Mouse (Mus musculus) intestine, postnatal 0 days (tissue): ENCODE data around the gene Alox5. TPM values are rescaled to one million over a fixed set of nuclear protein-coding genes. Genes with fewer than 3 reads are reported as not detected.

ENCODE experiments used
- ATAC-seq: fragments of 200-750 bp; cut with Nextera tagmentation; 2 replicates; pipeline ENCODE4 v1.8.0; 2017; ENCODE audit warnings: mild to moderate bottlenecking, moderate TSS enrichment, moderate library complexity
- H3K27ac ChIP-seq: fragments of 300-500 bp; sonication (generic); 2 replicates; pipeline ENCODE4 v1.5.1; 2014; ENCODE audit warnings: mild to moderate bottlenecking, low read depth, low read length, moderate library complexity
- H3K27me3 ChIP-seq: fragments of 300-500 bp; sonication (generic); replicated peaks from 2 replicates; pipeline ENCODE4 v1.6.1; 2014; ENCODE audit warnings: low read length, mixed read lengths; ENCODE audit not compliant: control insufficient read depth, insufficient read depth
- H3K36me3 ChIP-seq: fragments of 300-500 bp; sonication (generic); 2 replicates; pipeline ENCODE4 v1.6.1; 2014; ENCODE audit warnings: mild to moderate bottlenecking, moderate library complexity; ENCODE audit not compliant: control insufficient read depth, insufficient read depth
- H3K4me1 ChIP-seq: fragments of 300-500 bp; sonication (generic); replicated peaks from 2 replicates; pipeline ENCODE4 v1.6.1; 2014; ENCODE audit warnings: antibody characterized with exemption, low read length, mixed read lengths; ENCODE audit not compliant: control insufficient read depth, insufficient read depth
- H3K4me2 ChIP-seq: fragments of 300-500 bp; sonication (generic); replicated peaks from 2 replicates; pipeline ENCODE4 v1.6.1; 2014; ENCODE audit warnings: low read depth, mild to moderate bottlenecking, moderate library complexity
- H3K4me3 ChIP-seq: fragments of 300-500 bp; sonication (generic); 2 replicates; pipeline ENCODE4 v1.5.1; 2014; ENCODE audit warnings: low read depth, low read length
- H3K9ac ChIP-seq: fragments of 300-500 bp; sonication (generic); 2 replicates; pipeline ENCODE4 v1.6.1; 2014; ENCODE audit warnings: mild to moderate bottlenecking, low read depth, low read length
- H3K9me3 ChIP-seq: fragments of 300-500 bp; sonication (generic); 2 replicates; pipeline ENCODE4 v1.6.1; 2016; ENCODE audit warnings: mixed run types; ENCODE audit not compliant: control insufficient read depth
- CTCF ChIP-seq: sonication (generic); IDR thresholded peaks from 2 replicates; pipeline ENCODE4 v1.5.1; 2016; ENCODE audit warnings: low read depth, mild to moderate bottlenecking, control low read depth, antibody characterized with exemption, moderate library complexity
- WGBS: fragments of 180-500 bp; shearing (Covaris S2); extraction: QIAGEN DNeasy Blood & Tissue Kit; methylation state at CpG from one replicate; pipeline ENCODE4 v1.1.7; 2014; 5-methylcytosine and 5-hydroxymethylcytosine counted together
- polyA plus RNA-seq: library from polyadenylated mRNA; unstranded; fragments of >200 nt; fragmentation: Nextera tagmentation; extraction: Ambion mirVana; gene quantifications from 2 replicates; pipeline ENCODE4 v1.2.1, GENCODE M21; 2015

The Alox5 gene
- polyA plus RNA-seq, 1 experiment from 2014 or later, result 0.48 TPM

DNA sequence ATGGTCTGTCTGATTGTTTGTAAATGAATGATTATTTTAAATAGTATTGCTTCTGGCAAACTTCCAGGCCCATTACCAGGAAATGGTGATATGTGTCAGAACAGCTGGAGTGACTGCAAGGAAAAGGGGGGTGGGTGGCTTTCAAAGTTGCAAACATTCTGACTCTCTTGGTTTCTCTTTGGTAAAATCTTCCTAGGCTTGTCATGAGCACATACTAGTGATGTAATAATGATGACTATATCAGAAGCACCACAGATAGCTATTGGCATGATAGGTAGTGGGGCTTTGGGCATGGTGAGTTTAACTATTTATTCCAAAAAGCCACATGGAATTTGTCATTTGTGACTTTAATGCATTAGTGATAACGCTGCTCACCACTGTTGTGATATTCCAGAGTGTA is 86.8 kb downstream of the Alox5 start:
- H3K4me1 ChIP-seq, result 0 out of 2 replicates have a peak, but pooled peaks cover 5% of the 10 kb centered on the region
- WGBS, result 71% methylated on average over 1 of the region's 1 CpGs
- H3K4me2 ChIP-seq, result no peak overlapping the region
- no peaks in the 10 kb centered on the region for H3K9me3 ChIP-seq
- TF ChIP-seq CTCF, result no peak
- H3K4me3 ChIP-seq, result no peak overlapping the region
- H3K27me3 ChIP-seq, result no peaks in the 10 kb centered on the region
- no peaks in the 10 kb centered on the region for H3K36me3 ChIP-seq
- no peak overlapping the region for H3K9ac ChIP-seq
- H3K27ac ChIP-seq, result no peak overlapping the region
- ATAC-seq, result no peak

DNA sequence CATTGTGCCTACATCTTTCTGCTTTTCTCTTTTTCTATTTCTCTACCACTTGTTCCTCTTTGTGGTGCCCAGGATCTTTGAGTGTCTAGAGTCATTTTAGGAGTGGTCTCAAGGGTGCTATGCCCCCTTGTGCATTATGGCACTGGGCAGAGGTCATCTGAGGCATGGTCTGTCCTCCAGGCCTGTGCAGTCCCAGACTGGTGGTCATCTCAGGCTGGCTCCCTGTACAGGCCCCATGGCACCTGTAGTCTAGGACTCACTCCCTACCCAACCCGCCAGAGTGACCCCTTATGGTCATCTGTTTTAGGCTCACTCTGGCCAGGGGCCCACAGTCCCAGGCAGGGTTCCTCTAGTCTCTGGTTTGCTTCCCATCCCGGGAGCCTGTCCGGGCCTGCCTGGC is 89.5 kb downstream of the Alox5 start:
- H3K9me3 ChIP-seq, result no peaks in the 10 kb centered on the region
- WGBS, result 95% methylated on average over 3 of the region's 3 CpGs
- H3K27ac ChIP-seq, result no peak overlapping the region
- no peaks in the 10 kb centered on the region for H3K36me3 ChIP-seq
- H3K4me2 ChIP-seq, result no peak overlapping the region
- no peak overlapping the region for H3K4me3 ChIP-seq
- no peak overlapping the region for H3K9ac ChIP-seq
- no peaks in the 10 kb centered on the region for H3K27me3 ChIP-seq
- no peak for TF ChIP-seq CTCF
- no peak for ATAC-seq
- 0 out of 2 replicates have a peak, but pooled peaks cover 5% of the 10 kb centered on the region for H3K4me1 ChIP-seq

- Histone ChIP-seq H3K27ac (no peak overlapping the region), H3K27me3 (no peaks in the 10 kb centered on the region), H3K9me3 (no peaks in the 10 kb centered on the region), H3K9ac (no peak overlapping the region), H3K36me3 (no peaks in the 10 kb centered on the region), H3K4me1 (0 out of 2 replicates have a peak, but pooled peaks cover 5% of the 10 kb centered on the region), H3K4me2 (no peak overlapping the region), H3K4me3 (no peak overlapping the region)
- TF ChIP-seq CTCF, result no peak
- peak; percentile 85 for ATAC-seq
- WGBS, result 65% methylated on average over 6 of the region's 6 CpGs
Measured at GRCm38 (mm10) chr6:116370216-116370976, 90.6 kb downstream of the Alox5 start.

DNA sequence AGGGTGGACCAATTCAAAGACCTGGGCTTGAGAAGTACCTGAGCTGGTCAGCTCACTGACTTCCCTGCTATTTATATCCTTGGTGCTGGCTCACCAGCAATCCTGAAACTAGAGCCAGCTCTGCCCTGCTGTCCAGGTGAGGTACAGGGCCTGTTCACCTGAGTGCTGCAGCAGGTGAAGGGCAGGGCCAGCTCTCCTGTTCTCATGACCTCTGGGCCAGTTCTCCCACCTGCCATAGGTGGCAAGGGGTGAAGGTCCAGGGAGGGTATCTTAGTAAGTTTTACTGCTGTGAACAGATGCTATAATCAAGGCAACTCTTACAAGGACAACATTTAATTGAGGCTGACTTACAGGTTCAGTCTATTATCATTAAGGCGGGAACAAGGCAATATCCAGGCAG is 91.2 kb downstream of the Alox5 start:
- peak; percentile 80 for ATAC-seq
- Histone ChIP-seq H3K27me3 (no peaks in the 10 kb centered on the region), H3K9me3 (no peaks in the 10 kb centered on the region), H3K9ac (no peak overlapping the region), H3K4me1 (0 out of 2 replicates have a peak, but pooled peaks cover 5% of the 10 kb centered on the region), H3K4me3 (no peak overlapping the region), H3K4me2 (no peak overlapping the region), H3K36me3 (no peaks in the 10 kb centered on the region), H3K27ac (no peak overlapping the region)
- TF ChIP-seq CTCF, result no peak
- WGBS, result 46% methylated on average over 1 of the region's 1 CpGs

GRCm38 (mm10) chr6:116367971-116368370 is 93.0 kb downstream of the Alox5 start:
- no peak for TF ChIP-seq CTCF
- no peak for ATAC-seq
- no peak overlapping the region for H3K4me3 ChIP-seq
- no peak overlapping the region for H3K9ac ChIP-seq
- H3K27me3 ChIP-seq, result no peaks in the 10 kb centered on the region
- WGBS, result 82% methylated on average over 11 of the region's 11 CpGs
- H3K4me2 ChIP-seq, result no peak overlapping the region
- 0 out of 2 replicates have a peak, but pooled peaks cover 5% of the 10 kb centered on the region for H3K4me1 ChIP-seq
- no peaks in the 10 kb centered on the region for H3K9me3 ChIP-seq
- no peaks in the 10 kb centered on the region for H3K36me3 ChIP-seq
- no peak overlapping the region for H3K27ac ChIP-seq

DNA sequence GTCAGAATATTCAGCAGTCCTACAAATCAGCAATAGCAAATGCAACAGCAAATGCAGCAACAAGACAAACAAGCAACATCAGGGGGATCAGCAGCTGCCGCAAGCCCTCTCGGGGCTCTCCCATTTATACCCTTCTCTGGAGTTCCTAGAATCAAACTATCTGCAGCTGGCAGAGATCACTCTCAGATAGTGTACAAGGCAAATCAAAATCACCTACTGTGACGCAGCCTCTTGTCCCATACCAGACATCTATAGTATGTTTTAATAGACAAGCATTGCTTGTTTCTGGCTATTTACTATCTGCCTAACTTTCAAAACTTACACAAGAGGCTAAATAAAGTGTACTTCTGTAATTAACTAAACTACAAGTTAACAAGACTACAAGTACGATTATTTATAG is 99.0 kb downstream of the Alox5 start:
- no peak overlapping the region for H3K4me3 ChIP-seq
- H3K9me3 ChIP-seq, result no peaks in the 10 kb centered on the region
- no peak overlapping the region for H3K27ac ChIP-seq
- WGBS, result 90% methylated on average over 4 of the region's 4 CpGs
- no peaks in the 10 kb centered on the region for H3K4me1 ChIP-seq
- H3K27me3 ChIP-seq, result no peaks in the 10 kb centered on the region
- H3K36me3 ChIP-seq, result no peaks in the 10 kb centered on the region
- no peak overlapping the region for H3K9ac ChIP-seq
- ATAC-seq, result no peak
- no peak overlapping the region for H3K4me2 ChIP-seq
- no peak for TF ChIP-seq CTCF

DNA sequence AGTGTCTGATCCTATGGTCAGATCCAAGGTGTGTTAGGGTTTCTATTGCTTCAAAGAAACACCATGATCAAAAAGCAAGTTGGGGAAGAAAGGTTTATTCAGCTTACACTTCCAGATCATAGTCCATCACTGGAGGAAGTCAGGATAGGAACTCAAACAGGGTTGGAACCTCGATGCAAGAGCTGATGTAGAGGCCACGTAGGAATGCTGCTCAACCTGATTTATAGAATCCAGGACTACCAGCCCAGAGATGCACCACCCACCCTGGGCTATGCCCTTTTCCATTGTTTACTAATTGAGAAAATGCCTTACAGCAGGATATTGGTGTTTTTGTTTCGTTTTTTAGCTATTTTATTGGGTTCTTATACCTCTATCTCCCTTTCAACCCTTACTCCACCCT is 99.5 kb downstream of the Alox5 start:
- Histone ChIP-seq H3K9ac (no peak overlapping the region), H3K9me3 (no peaks in the 10 kb centered on the region), H3K36me3 (no peaks in the 10 kb centered on the region), H3K27ac (no peak overlapping the region), H3K4me2 (no peak overlapping the region), H3K27me3 (no peaks in the 10 kb centered on the region), H3K4me1 (no peaks in the 10 kb centered on the region), H3K4me3 (no peak overlapping the region)
- WGBS, result 63% methylated on average over 3 of the region's 3 CpGs
- TF ChIP-seq CTCF, result no peak
- ATAC-seq, result peak; percentile 65

Other genes with a start within 250 kb of the Alox5 start
- 1.1 and 1.2 TPM in 2 replicates for gene Zfand4, start 197.0 kb downstream of the Alox5 start, polyA plus RNA-seq
- gene March8, start 123.2 kb downstream of the Alox5 start, polyA plus RNA-seq, result 29.4 and 31.5 TPM in 2 replicates
- gene Olfr211, start 27.9 kb upstream of the Alox5 start, polyA plus RNA-seq, result not detected in 2 replicates
- 0.05 TPM in 1 of 2 replicates, not detected in the other for gene Olfr212, start 45.3 kb upstream of the Alox5 start, polyA plus RNA-seq
- not detected in 2 replicates for gene Olfr213, start 77.3 kb upstream of the Alox5 start, polyA plus RNA-seq
- 0.24 and 0.35 TPM in 2 replicates for gene Gm5580, start 90.0 kb upstream of the Alox5 start, polyA plus RNA-seq
- not detected in 2 replicates for gene Olfr214, start 93.1 kb upstream of the Alox5 start, polyA plus RNA-seq
- gene Olfr215, start 123.0 kb upstream of the Alox5 start, polyA plus RNA-seq, result not detected in 2 replicates
- 41.8 and 43.3 TPM in 2 replicates for gene Zfp422, start 167.8 kb upstream of the Alox5 start, polyA plus RNA-seq
- 11.2 and 13.0 TPM in 2 replicates for gene Depp1, start 189.4 kb upstream of the Alox5 start, polyA plus RNA-seq
- gene Rassf4, start 212.8 kb upstream of the Alox5 start, polyA plus RNA-seq, result 6.4 and 6.7 TPM in 2 replicates